Comparison of ENCODE assay signal across 9 mouse cellular contexts in genomic region chr8:81452082-81452481, GRCm38 (mm10).
A peak's percentile ranks its signal among the peaks of the same experiment; 100 is the strongest.
DNase-seq lines count a peak whose midpoint lies in the region; ATAC-seq and TF ChIP-seq lines count a peak whose summit lies in the region.
"Had no signal": no experiment of that assay in that cellular context is flagged by ENCODE, and none has a peak within 500 bp of the region (broad histone marks: within the 10 kb centered on the region; RNA-seq: fewer than 3 reads in every experiment).

No protein-coding gene starts in this region.

- TF ChIP-seq CTCF in brain, embryonic 14.5 days (IDR thresholded peaks at IDR 0.05; ENCODE audit: borderline replicate concordance, extremely low read depth, insufficient read depth, insufficient read length), result no peak

- no peak overlapping the region for H3K4me3 ChIP-seq in forebrain, embryonic 16.5 days (replicated peaks; ENCODE audit: low read length)
- no peak overlapping the region for H3K4me3 ChIP-seq in limb, embryonic 11.5 days (ENCODE audit: low read depth, low read length)
- H3K4me3 ChIP-seq: layer of hippocampus, adult 2 months had no signal

- no peaks in the 10 kb centered on the region for H3K27me3 ChIP-seq in forebrain, embryonic 16.5 days (replicated peaks; ENCODE audit: control insufficient read depth, insufficient read depth, low read length)
- H3K27me3 ChIP-seq in limb, embryonic 11.5 days (ENCODE audit: control insufficient read depth, insufficient read depth, low read length), result no peaks in the 10 kb centered on the region

- H3K4me1 ChIP-seq in forebrain, embryonic 16.5 days (replicated peaks; ENCODE audit: control insufficient read depth, insufficient read depth, low read length), result peaks cover 3% of the 10 kb centered on the region; the same call in 1 of the 2 replicates
- no peaks in the 10 kb centered on the region for H3K4me1 ChIP-seq in limb, embryonic 11.5 days (ENCODE audit: control insufficient read depth, insufficient read depth, low read length)

- H3K36me3 ChIP-seq in forebrain, embryonic 16.5 days (ENCODE audit: control insufficient read depth, insufficient read depth), result no peaks in the 10 kb centered on the region
- no peaks in the 10 kb centered on the region for H3K36me3 ChIP-seq in limb, embryonic 11.5 days (ENCODE audit: control insufficient read depth, insufficient read depth, low read length)

- TF ChIP-seq POLR2A in brain, embryonic 14.5 days (IDR thresholded peaks at IDR 0.05; ENCODE audit: borderline replicate concordance, extremely low read depth, insufficient read depth, insufficient read length, poor library complexity, severe bottlenecking), result no peak

- peak; percentile 45 for ATAC-seq in forebrain, embryonic 16.5 days
- ATAC-seq in limb, embryonic 11.5 days (ENCODE audit: insufficient number of reproducible peaks, low FRiP score, low TSS enrichment, low read depth), result peak; percentile 44; the same call in 1 of the 2 replicates

- H3K4me2 ChIP-seq in forebrain, embryonic 16.5 days (ENCODE audit: low read length), result no peak overlapping the region
- H3K4me2 ChIP-seq in limb, embryonic 11.5 days (ENCODE audit: low read depth, severe bottlenecking), result no peak overlapping the region

- WGBS in forebrain, embryonic 16.5 days, result 7% methylated on average over 6 of the region's 6 CpGs
- WGBS in limb, embryonic 11.5 days, result 56% methylated on average over 6 of the region's 6 CpGs

- no peak overlapping the region for H3K27ac ChIP-seq in forebrain, embryonic 16.5 days (ENCODE audit: low read length)
- H3K27ac ChIP-seq in limb, embryonic 11.5 days (replicated peaks; ENCODE audit: low read depth, low read length), result no peak overlapping the region
- H3K27ac ChIP-seq: layer of hippocampus, adult 2 months had no signal

- peak; percentile 48 for DNase-seq in kidney, adult 11 months
- no peak for DNase-seq in kidney, postnatal 4 days
- peak; percentile 72 for DNase-seq in brain, embryonic 14.5 days (ENCODE audit: low read depth)
- peak; percentile 25 for DNase-seq in limb, embryonic 11.5 days (ENCODE audit: low spot score)
- DNase-seq in ovary, postnatal 10 days (ENCODE audit: low spot score), result no peak
- no peak for DNase-seq in thymus, postnatal 4 days
- DNase-seq in liver, result no peak

- H3K9me3 ChIP-seq in forebrain, embryonic 16.5 days (ENCODE audit: control insufficient read depth, low read length), result no peaks in the 10 kb centered on the region
- no peaks in the 10 kb centered on the region for H3K9me3 ChIP-seq in limb, embryonic 11.5 days (ENCODE audit: control insufficient read depth, low read length)

- no peak overlapping the region for H3K9ac ChIP-seq in forebrain, embryonic 16.5 days (replicated peaks; ENCODE audit: low read depth, low read length)
- H3K9ac ChIP-seq in limb, embryonic 11.5 days (ENCODE audit: low read length), result no peak overlapping the region

Comparison
In these comparisons a context has a peak if more than half of its experiments do, and no peak if none do; other contexts are left out.
1. DNase-seq: peak in kidney, adult 11 months (single experiment), brain, embryonic 14.5 days (single experiment) and limb, embryonic 11.5 days (single experiment); none in kidney, postnatal 4 days (0 of 2), ovary, postnatal 10 days (single experiment), thymus, postnatal 4 days (single experiment) and liver (single experiment).